Mouse (Mus musculus) midbrain, embryonic 15.5 days (tissue): ENCODE results near the gene Parp1. TPM values are rescaled to one million over a fixed set of nuclear protein-coding genes. Genes with fewer than 3 reads are reported as not detected.

Source experiments
- ATAC-seq: fragments of 200-750 bp; cut with Nextera tagmentation; replicated peaks from 2 replicates; pipeline ENCODE4 v1.8.0; 2017; ENCODE audit warnings: moderate TSS enrichment
- H3K27ac ChIP-seq: fragments of 300-500 bp; sonication (generic); 2 replicates; pipeline ENCODE4 v1.5.1; 2015; ENCODE audit warnings: mild to moderate bottlenecking, inconsistent platforms
- H3K27me3 ChIP-seq: fragments of 300-500 bp; sonication (generic); replicated peaks from 2 replicates; pipeline ENCODE4 v1.6.1; 2015; ENCODE audit warnings: inconsistent platforms
- H3K36me3 ChIP-seq: fragments of 300-500 bp; sonication (generic); replicated peaks from 2 replicates; pipeline ENCODE4 v1.6.1; 2015; ENCODE audit warnings: inconsistent platforms
- H3K4me1 ChIP-seq: fragments of 300-500 bp; sonication (generic); 2 replicates; pipeline ENCODE4 v1.6.1; 2015; ENCODE audit warnings: inconsistent platforms
- H3K4me2 ChIP-seq: fragments of 300-500 bp; sonication (generic); 2 replicates; pipeline ENCODE4 v1.6.1; 2015; ENCODE audit warnings: inconsistent platforms, mild to moderate bottlenecking, moderate library complexity
- H3K4me3 ChIP-seq: fragments of 300-500 bp; sonication (generic); 2 replicates; pipeline ENCODE4 v1.5.1; 2015; ENCODE audit warnings: mild to moderate bottlenecking, inconsistent platforms
- H3K9ac ChIP-seq: fragments of 300-500 bp; sonication (generic); 2 replicates; pipeline ENCODE4 v1.6.1; 2015; ENCODE audit warnings: mild to moderate bottlenecking, inconsistent platforms
- H3K9me3 ChIP-seq: fragments of 300-500 bp; sonication (generic); 2 replicates; pipeline ENCODE4 v1.6.1; 2016; ENCODE audit warnings: inconsistent platforms
- WGBS: fragments of 180-500 bp; shearing (Covaris S2); methylation state at CpG from one replicate; pipeline ENCODE4 v1.1.7; 2015; ENCODE audit warnings: mixed read lengths; 5-methylcytosine and 5-hydroxymethylcytosine counted together
- polyA plus RNA-seq: library from polyadenylated mRNA; unstranded; fragments of >200 nt; fragmentation: Nextera tagmentation; extraction: Ambion mirVana; gene quantifications from 2 replicates; pipeline ENCODE4 v1.2.1, GENCODE M21; 2015

The Parp1 gene
- polyA plus RNA-seq, result 95.9 and 96.2 TPM in 2 replicates

DNA sequence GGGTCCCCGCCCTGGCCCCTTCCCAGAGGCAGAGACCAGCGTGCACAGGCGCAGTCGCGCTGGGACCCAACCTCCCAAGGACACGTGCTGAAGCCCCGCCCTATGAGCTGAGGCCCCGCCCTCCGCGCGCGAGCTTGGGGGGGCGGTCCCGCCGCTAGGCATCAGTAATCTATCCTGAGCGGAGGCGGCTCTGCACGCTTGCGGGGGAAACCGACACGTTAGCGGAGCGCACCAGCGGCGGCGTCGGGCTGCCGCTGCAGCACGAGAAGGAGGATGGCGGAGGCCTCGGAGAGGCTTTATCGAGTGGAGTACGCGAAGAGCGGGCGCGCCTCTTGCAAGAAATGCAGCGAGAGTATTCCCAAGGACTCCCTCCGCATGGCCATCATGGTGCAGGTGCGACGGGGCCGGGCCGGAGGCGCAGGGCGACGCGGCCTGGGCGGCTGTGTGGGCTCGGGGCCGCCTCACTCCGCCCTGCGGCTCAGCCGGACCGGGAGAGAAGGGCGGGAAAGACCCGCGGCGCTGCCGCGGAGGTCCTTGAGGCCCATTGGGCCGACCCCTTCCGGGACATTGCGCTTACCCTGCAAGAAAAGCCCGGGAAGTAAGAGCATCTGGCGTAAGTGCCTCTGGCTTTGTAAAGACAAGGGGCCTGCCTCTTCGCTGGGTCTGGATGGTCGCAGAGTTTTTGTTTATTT is at the start of gene Parp1:
Gene Parp1, plus strand, starts transcription at position 164 of the 692 bp plus-strand sequence.
- Histone ChIP-seq H3K27me3 (no peaks in the 10 kb centered on the region), H3K27ac (peak within 1 kb of the TSS; percentile 91), H3K9ac (peak within 1 kb of the TSS; percentile 80), H3K36me3 (0 out of 2 replicates have a peak, but pooled peaks cover under 1% of the 10 kb centered on the region), H3K4me3 (peak within 1 kb of the TSS; percentile 80), H3K4me1 (peaks cover 27% of the 10 kb centered on the region), H3K4me2 (peak within 1 kb of the TSS; percentile 68), H3K9me3 (no peaks in the 10 kb centered on the region)
- peak; percentile 97 for ATAC-seq
- under 1% methylated on average over 67 of the region's 67 CpGs for WGBS

DNA sequence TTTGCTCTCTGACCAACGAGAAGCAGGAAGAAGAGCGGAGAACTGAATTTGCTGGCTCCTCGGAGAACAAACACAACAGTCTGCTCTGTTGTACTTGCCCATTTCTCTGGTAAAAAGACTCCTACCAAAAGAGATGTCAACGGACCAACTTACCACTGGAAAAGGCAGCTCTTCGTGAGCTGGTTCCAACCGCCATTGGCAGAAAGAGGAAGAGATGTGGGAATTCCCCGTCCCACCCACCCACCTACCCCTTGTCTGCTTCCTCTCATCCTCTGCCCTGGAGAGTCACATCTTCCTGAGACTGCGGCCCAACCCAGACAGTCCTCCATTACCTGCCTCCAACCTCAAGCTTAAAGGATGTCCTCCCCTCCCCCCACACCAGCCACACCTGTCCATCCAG is 49.2 kb upstream of the Parp1 start:
- WGBS, result 92% methylated on average over 8 of the region's 8 CpGs
- Histone ChIP-seq H3K4me2 (no peak overlapping the region), H3K36me3 (no peaks in the 10 kb centered on the region), H3K4me3 (no peak overlapping the region), H3K4me1 (peaks cover 10% of the 10 kb centered on the region; the same call in 1 of the 2 replicates), H3K9me3 (no peaks in the 10 kb centered on the region), H3K9ac (no peak overlapping the region), H3K27me3 (no peaks in the 10 kb centered on the region), H3K27ac (no peak overlapping the region)
- no peak for ATAC-seq

DNA sequence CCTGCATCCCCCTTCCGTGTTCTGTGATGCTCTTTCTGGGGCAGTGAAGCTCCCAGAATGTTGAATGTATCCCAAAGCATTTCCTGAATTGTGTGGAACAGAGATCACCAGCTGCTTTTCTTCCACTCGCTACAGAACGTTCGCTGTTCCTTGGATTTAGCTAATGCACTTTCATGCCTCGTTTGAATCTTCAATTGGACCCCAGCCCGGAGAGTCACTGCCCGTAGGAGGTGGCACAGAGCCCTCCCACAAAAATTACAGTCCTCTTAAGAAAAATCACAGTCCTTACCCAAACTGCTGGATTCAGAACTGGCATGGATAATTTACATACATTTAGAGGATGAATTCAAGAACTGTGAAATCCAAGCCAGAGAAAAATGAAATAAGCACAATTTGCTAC is 48.5 kb upstream of the Parp1 start:
- no peaks in the 10 kb centered on the region for H3K36me3 ChIP-seq
- H3K27ac ChIP-seq, result peak overlapping the region; percentile 29; the same call in 1 of the 2 replicates
- no peak overlapping the region for H3K4me3 ChIP-seq
- no peaks in the 10 kb centered on the region for H3K27me3 ChIP-seq
- peaks cover 10% of the 10 kb centered on the region; the same call in 1 of the 2 replicates for H3K4me1 ChIP-seq
- H3K9me3 ChIP-seq, result no peaks in the 10 kb centered on the region
- H3K4me2 ChIP-seq, result no peak overlapping the region
- no peak for ATAC-seq
- WGBS, result 37% methylated on average over 7 of the region's 7 CpGs
- no peak overlapping the region for H3K9ac ChIP-seq

DNA sequence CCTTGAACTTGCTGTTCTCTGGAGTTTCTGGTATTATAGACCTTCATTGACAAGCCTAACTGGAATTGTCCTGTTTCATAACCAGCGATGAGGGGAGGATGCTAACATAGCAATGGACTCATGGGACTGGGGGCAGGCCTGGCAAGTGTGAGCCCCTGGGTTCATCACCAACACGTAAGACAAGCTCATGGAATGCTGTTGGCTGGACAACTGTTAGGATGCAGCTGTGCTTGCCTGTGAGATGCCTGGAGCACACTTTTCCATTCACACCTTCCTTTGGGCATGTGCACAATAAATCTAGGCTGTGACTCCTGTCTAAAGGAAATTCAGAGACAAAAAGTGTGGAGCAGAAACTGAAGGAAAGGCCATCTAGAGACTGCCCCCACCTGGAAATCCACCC is 45.4 kb upstream of the Parp1 start:
- WGBS, result 84% methylated on average over 2 of the region's 2 CpGs
- no peak overlapping the region for H3K4me3 ChIP-seq

DNA sequence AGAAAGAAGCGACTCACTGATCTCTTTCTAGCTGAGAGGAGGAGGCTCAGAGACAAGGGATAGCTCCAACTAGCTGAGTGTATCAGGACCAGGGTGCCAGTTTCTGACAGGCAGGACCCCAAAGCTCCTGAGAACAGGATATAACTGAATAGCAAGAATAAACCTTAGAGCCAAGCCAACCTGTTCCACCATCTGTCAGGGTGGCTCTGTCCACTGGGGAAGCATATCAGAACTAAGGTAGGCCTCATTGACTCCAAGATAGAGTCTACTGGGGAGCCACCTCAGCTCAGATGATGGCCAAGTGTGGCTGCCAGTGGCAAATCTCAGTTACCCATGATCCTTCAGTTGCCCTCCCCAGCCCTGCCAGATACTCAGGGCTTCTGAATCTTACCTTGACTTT is 43.4 kb upstream of the Parp1 start:
- no peak for ATAC-seq
- peaks cover 3% of the 10 kb centered on the region; the same call in 1 of the 2 replicates for H3K4me1 ChIP-seq
- H3K9me3 ChIP-seq, result no peaks in the 10 kb centered on the region
- H3K27me3 ChIP-seq, result no peaks in the 10 kb centered on the region
- WGBS, result 70% methylated on average over 1 of the region's 1 CpGs
- no peak overlapping the region for H3K4me3 ChIP-seq
- H3K9ac ChIP-seq, result no peak overlapping the region
- H3K4me2 ChIP-seq, result no peak overlapping the region
- H3K27ac ChIP-seq, result no peak overlapping the region
- no peaks in the 10 kb centered on the region for H3K36me3 ChIP-seq

More for the DNA sequence above, 45.4 kb upstream of the Parp1 start:
- Histone ChIP-seq H3K9me3 (no peaks in the 10 kb centered on the region), H3K27ac (no peak overlapping the region), H3K4me2 (no peak overlapping the region), H3K36me3 (no peaks in the 10 kb centered on the region), H3K9ac (no peak overlapping the region), H3K4me1 (peaks cover 10% of the 10 kb centered on the region; the same call in 1 of the 2 replicates), H3K27me3 (no peaks in the 10 kb centered on the region)
- ATAC-seq, result no peak

DNA sequence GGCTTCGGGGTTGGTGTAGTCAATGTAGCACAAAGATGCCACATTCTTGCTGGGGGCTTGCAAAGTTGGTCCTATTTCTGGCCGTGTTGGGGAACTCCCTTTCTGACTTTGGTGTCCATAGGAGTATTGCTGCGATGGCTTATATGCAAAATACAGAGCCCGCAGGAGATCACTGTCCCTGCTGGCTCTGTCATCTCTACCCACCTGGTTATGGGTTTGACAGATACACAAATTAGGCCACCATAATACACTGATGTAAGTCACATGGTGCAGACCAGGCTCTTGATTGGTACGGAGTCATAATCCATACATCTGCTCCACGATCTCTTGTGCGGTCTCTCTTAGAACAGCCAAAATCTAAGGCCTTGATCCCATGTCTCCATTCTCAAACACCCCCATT is 38.9 kb upstream of the Parp1 start:
- Histone ChIP-seq H3K9ac (no peak overlapping the region), H3K27ac (no peak overlapping the region), H3K4me2 (no peak overlapping the region), H3K4me3 (no peak overlapping the region), H3K27me3 (no peaks in the 10 kb centered on the region), H3K36me3 (no peaks in the 10 kb centered on the region), H3K9me3 (no peaks in the 10 kb centered on the region), H3K4me1 (no peaks in the 10 kb centered on the region)
- ATAC-seq, result no peak
- WGBS, result 91% methylated on average over 7 of the region's 7 CpGs

DNA sequence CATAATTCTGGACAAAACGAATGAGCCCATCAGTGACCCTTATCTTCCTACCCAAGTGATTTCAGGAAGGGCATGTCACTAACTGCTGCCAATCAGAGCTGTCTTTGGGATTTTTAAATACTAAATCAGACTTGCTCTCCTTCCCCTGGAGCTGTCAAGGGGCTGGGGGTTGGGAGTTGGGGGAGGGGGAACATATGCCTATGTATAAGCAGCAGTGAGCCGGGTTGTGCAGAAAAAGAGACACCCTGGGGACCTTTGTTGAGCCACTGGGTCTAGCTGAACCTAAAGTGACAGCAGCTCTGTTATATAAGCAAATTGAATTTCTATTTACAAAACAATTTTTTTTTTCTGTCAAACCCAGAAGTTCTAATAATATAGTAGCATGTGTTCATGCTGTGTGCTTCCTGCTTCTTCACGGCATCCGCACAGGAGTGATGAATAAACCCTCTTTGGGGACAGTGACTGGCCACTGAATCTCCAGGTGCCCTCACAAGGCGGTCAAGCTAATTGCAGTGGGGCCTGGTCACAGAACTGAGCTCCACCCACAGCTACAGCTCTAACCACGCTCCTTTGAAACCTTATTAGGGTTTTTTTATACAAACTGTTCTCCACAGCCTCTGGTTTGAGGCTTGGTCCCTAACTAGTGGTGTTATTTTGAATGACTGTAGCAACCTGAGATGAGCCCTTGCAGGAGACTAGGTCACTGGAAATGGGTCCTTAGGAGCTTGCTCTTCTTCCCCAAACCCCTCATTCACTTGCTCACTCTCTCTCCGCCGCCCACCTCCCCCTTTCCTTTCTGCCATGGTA is 38.1 kb upstream of the Parp1 start:
- Histone ChIP-seq H3K27ac (no peak overlapping the region), H3K9ac (no peak overlapping the region), H3K36me3 (no peaks in the 10 kb centered on the region), H3K27me3 (no peaks in the 10 kb centered on the region), H3K9me3 (no peaks in the 10 kb centered on the region), H3K4me2 (no peak overlapping the region), H3K4me3 (no peak overlapping the region), H3K4me1 (no peaks in the 10 kb centered on the region)
- 62% methylated on average over 8 of the region's 8 CpGs for WGBS
- no peak for ATAC-seq

DNA sequence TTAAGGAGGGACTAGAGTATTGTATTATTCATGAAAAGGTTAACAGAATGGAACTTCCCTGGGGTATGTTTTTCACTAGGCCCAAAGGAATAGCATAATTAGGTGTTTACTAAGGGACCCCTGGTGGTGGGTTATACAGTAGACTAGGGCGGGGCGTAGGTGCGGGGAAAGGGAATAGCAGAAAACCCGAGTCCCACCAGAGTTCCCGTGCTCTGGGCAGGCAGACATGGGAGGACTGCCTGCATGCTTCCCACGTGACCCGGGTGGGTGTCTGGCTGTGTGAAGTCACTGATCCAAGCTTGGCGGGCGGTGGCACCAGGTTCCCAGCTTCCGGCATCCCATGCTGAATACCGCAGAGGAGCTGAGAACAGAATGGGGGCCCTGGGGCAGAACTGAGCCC is 36.1 kb upstream of the Parp1 start:
- Histone ChIP-seq H3K36me3 (no peaks in the 10 kb centered on the region), H3K4me1 (no peaks in the 10 kb centered on the region), H3K4me3 (no peak overlapping the region), H3K27me3 (no peaks in the 10 kb centered on the region), H3K27ac (no peak overlapping the region), H3K9me3 (no peaks in the 10 kb centered on the region), H3K9ac (no peak overlapping the region), H3K4me2 (no peak overlapping the region)
- no peak for ATAC-seq
- WGBS, result 92% methylated on average over 11 of the region's 11 CpGs

DNA sequence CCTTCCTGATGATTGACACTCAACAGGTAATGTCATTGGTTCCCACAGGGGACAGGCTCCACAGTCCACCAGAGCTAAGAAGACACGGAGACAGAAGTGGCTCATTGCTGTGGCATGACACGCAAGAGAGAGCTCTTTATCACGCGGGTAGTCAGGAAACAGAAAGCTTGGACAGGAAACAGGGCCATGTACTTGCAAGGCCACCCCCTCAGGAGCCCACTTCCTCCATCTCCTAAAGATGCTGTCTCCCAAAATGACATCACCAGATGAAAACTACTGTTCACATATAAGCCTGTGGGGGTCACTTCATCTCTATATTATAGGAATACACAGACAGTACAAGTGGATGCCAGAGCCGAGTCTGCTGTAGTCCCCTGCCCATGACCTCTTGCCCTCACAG is 32.0 kb upstream of the Parp1 start:
- 74% methylated on average over 5 of the region's 5 CpGs for WGBS
- H3K27ac ChIP-seq, result no peak overlapping the region

DNA sequence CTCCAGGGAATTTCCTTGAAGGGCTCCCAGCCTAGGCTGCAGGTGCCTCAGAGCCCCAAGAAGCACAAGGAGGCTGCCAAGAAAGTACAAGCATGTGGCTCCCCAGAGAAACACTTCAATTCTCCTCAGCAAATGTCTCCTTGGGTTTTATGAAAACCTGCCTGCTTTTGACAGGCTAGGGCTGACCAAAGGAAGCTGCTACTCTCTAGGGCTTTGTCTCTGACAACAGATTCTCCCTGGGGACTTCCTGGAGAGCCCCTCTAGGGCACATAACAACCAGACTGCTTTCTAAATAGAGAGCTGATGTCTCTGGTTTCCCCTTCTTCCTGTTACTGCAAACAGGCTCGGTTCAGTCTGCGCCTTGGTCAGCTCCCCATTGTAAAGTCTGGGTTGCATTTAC is 27.5 kb upstream of the Parp1 start:
- no peak overlapping the region for H3K4me3 ChIP-seq
- H3K27me3 ChIP-seq, result no peaks in the 10 kb centered on the region
- no peaks in the 10 kb centered on the region for H3K36me3 ChIP-seq
- peaks cover 9% of the 10 kb centered on the region; the same call in 1 of the 2 replicates for H3K4me1 ChIP-seq
- no peaks in the 10 kb centered on the region for H3K9me3 ChIP-seq
- no peak overlapping the region for H3K9ac ChIP-seq
- no peak overlapping the region for H3K4me2 ChIP-seq
- 60% methylated on average over 2 of the region's 2 CpGs for WGBS
- ATAC-seq, result no peak
- H3K27ac ChIP-seq, result 0 out of 2 replicates have a peak overlapping the region, but pooled peaks have one; percentile 4

More for the DNA sequence above, 32.0 kb upstream of the Parp1 start:
- Histone ChIP-seq H3K4me3 (no peak overlapping the region), H3K27me3 (no peaks in the 10 kb centered on the region), H3K36me3 (no peaks in the 10 kb centered on the region), H3K9ac (no peak overlapping the region), H3K4me1 (peaks cover 6% of the 10 kb centered on the region; the same call in 1 of the 2 replicates), H3K4me2 (no peak overlapping the region), H3K9me3 (no peaks in the 10 kb centered on the region)
- ATAC-seq, result no peak

DNA sequence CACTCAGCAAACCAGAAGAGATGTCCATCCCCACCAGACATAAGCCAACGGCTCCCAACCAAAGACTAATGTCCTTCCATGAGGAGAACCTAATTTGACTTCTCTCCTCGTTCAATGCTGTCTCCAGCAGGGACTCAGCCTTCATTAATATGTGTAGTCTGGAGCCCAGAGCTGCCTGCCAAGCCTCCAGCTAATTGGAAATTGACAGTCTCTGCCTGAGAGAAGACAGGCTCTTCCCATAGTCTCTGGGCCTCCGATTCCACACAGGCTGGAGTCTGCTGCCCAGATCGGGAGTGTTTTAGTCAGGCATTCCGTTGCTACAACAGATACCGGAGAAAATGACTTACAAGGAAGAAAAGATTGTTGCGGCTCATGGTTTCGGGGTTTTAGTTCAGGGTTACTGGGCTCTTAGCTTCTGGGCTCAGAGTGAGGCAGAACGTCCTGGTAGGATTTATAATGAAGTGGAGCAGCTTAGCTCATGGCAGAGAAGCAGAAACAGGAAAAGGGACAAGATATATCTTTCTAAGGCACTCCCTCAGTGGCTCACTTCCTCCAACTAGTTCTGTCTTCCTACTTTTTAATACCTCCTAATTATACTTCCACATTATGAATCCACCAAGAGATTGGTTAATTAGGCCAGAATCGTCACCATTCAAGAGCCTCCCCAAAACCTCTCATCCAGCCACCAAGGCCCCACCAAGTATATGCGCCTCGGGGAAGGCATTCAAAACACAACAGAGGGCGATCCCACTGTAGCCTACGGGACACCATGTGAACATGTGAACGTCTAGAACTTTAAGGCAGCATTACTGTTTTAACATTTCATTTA is 26.6 kb upstream of the Parp1 start:
- no peaks in the 10 kb centered on the region for H3K36me3 ChIP-seq
- no peaks in the 10 kb centered on the region for H3K9me3 ChIP-seq
- H3K4me2 ChIP-seq, result no peak overlapping the region
- 0 out of 2 replicates have a peak overlapping the region, but pooled peaks have one; percentile 4 for H3K27ac ChIP-seq
- no peaks in the 10 kb centered on the region for H3K27me3 ChIP-seq
- ATAC-seq, result no peak
- WGBS, result 70% methylated on average over 15 of the region's 15 CpGs
- no peak overlapping the region for H3K9ac ChIP-seq
- H3K4me1 ChIP-seq, result peaks cover 9% of the 10 kb centered on the region; the same call in 1 of the 2 replicates
- H3K4me3 ChIP-seq, result no peak overlapping the region
